In genomic region chr11:97399958-97400710, GRCm38 (mm10) we compare ENCODE assay signal across 8 mouse cellular contexts. TPM values are rescaled to one million over a fixed set of nuclear protein-coding genes. Genes with fewer than 3 reads are reported as not detected.
DNase-seq lines count a peak whose midpoint lies in the region; ATAC-seq and TF ChIP-seq lines count a peak whose summit lies in the region.

No protein-coding gene starts in this region.

- H3K4me3 ChIP-seq in hindbrain, embryonic 10.5 days: peak overlapping the region; percentile 48
- no peak overlapping the region for H3K4me3 ChIP-seq in lung, postnatal 0 days (ENCODE audit: low read depth, low read length)

- TF ChIP-seq EP300 in lung, postnatal 0 days (IDR thresholded peaks at IDR 0.05): no peak

- peak; percentile 17; the same call in 1 of the 2 replicates for ATAC-seq in frontal cortex, adult (ENCODE audit: low TSS enrichment)
- ATAC-seq in lung, postnatal 0 days: peak; percentile 78

- H3K4me1 ChIP-seq in hindbrain, embryonic 10.5 days (replicated peaks): peaks cover 41% of the 10 kb centered on the region
- H3K4me1 ChIP-seq in lung, postnatal 0 days (ENCODE audit: insufficient read depth, low read depth, low read length): peaks cover 6% of the 10 kb centered on the region; the same call in 1 of the 2 replicates

- DNase-seq in Muller cell, postnatal 12 days (ENCODE audit: inconsistent ontology term): peak; percentile 88
- peak; percentile 84 for DNase-seq in cerebellum, adult 8-10 months
- peak; percentile 88 for DNase-seq in hindbrain, embryonic 10.5 days (ENCODE audit: low spot score)
- peak; percentile 82 to 86 for DNase-seq in layer of hippocampus, postnatal 10 days (ENCODE audit: low spot score in 2 of 2)
- peak; percentile 96 for DNase-seq in lung, postnatal 0 days (ENCODE audit: low spot score)
- DNase-seq in ovary, postnatal 14 days (ENCODE audit: low spot score): peak; percentile 73
- peak; percentile 76 to 78 for DNase-seq in thymus, postnatal 10 days (ENCODE audit: low spot score in 2 of 2)

- no peak overlapping the region for H3K9ac ChIP-seq in lung, postnatal 0 days (replicated peaks; ENCODE audit: low read depth)

- peaks cover 36% of the 10 kb centered on the region for H3K27me3 ChIP-seq in hindbrain, embryonic 10.5 days (ENCODE audit: insufficient read depth, poor library complexity, severe bottlenecking)
- H3K27me3 ChIP-seq in lung, postnatal 0 days (replicated peaks; ENCODE audit: insufficient read depth, low read length): no peaks in the 10 kb centered on the region

- WGBS in hindbrain, embryonic 10.5 days: 4% methylated on average over 23 of the region's 23 CpGs
- 3% methylated on average over 23 of the region's 23 CpGs for WGBS in lung, postnatal 0 days

- peaks cover 18% of the 10 kb centered on the region for H3K36me3 ChIP-seq in hindbrain, embryonic 10.5 days
- H3K36me3 ChIP-seq in lung, postnatal 0 days (ENCODE audit: insufficient read depth, low read length): 0 out of 2 replicates have a peak, but pooled peaks cover 6% of the 10 kb centered on the region

- peak overlapping the region; percentile 76; the same call in 1 of the 2 replicates for H3K27ac ChIP-seq in hindbrain, embryonic 10.5 days
- H3K27ac ChIP-seq in lung, postnatal 0 days (ENCODE audit: low read length): no peak overlapping the region

- no peaks in the 10 kb centered on the region for H3K9me3 ChIP-seq in hindbrain, embryonic 10.5 days
- no peaks in the 10 kb centered on the region for H3K9me3 ChIP-seq in lung, postnatal 0 days (ENCODE audit: low read length)

- peak overlapping the region; percentile 44 for H3K4me2 ChIP-seq in lung, postnatal 0 days (replicated peaks; ENCODE audit: low read depth, low read length)

- peak; percentile 97 for TF ChIP-seq CTCF in lung, postnatal 0 days (IDR thresholded peaks at IDR 0.05)

RNA-seq across cellular contexts. Expression of gene Arhgap23, which starts 15.2 kb away (rescaled TPM):
- polyA plus RNA-seq in hindbrain, embryonic 10.5 days (2016; fragmentation: Nextera tagmentation; extraction: Ambion mirVana): 2.7 and 4.0 TPM in 2 replicates
- 10 to 100 TPM; 73.3 to 77.4 TPM for total RNA-seq in layer of hippocampus, postnatal 10 days (2021)
- 7.0 and 8.4 TPM in 2 replicates for polyA plus RNA-seq in lung, postnatal 0 days (2015; fragmentation: Nextera tagmentation; extraction: Ambion mirVana)

RNA-seq across cellular contexts. Expression of gene Socs7, which starts 37.8 kb away (rescaled TPM):
- polyA plus RNA-seq in hindbrain, embryonic 10.5 days (2016; fragmentation: Nextera tagmentation; extraction: Ambion mirVana): 3.9 and 4.6 TPM in 2 replicates
- total RNA-seq in layer of hippocampus, postnatal 10 days (2021): 10 to 100 TPM; 69.2 to 72.6 TPM
- polyA plus RNA-seq in lung, postnatal 0 days (2015; fragmentation: Nextera tagmentation; extraction: Ambion mirVana): 2.4 and 2.5 TPM in 2 replicates

RNA-seq across cellular contexts. Expression of gene Gpr179, which starts 48.3 kb away (rescaled TPM):
- 0.07 and 0.09 TPM in 2 replicates for polyA plus RNA-seq in hindbrain, embryonic 10.5 days (2016; fragmentation: Nextera tagmentation; extraction: Ambion mirVana)
- total RNA-seq in layer of hippocampus, postnatal 10 days (2021): under 1 TPM; 0.34 to 0.42 TPM
- polyA plus RNA-seq in lung, postnatal 0 days (2015; fragmentation: Nextera tagmentation; extraction: Ambion mirVana): 0.23 and 0.24 TPM in 2 replicates
